In genomic region chr16:94365435-94365834, GRCm38 (mm10) we compare ENCODE assay signal across 17 mouse cellular contexts.
"Had no signal": no experiment of that assay in that cellular context is flagged by ENCODE, and none has a peak within 500 bp of the region (broad histone marks: within the 10 kb centered on the region; RNA-seq: fewer than 3 reads in every experiment).

No protein-coding gene starts in this region.

- H3K36me3 ChIP-seq: stomach, embryonic 15.5 days had no signal

- DNase-seq: retina, postnatal 1 day; right cerebral cortex, adult 18-20 months; right cerebral cortex, postnatal 14 days; right cerebral cortex, postnatal 25 days; right cerebral cortex, postnatal 4 days; spleen, adult 18-20 months; thymus, adult 18-20 months; thymus, adult 2 months; thymus, postnatal 14 days; thymus, postnatal 25 days; thymus, postnatal 36 days; thymus, postnatal 4 days had no signal

- H3K27ac ChIP-seq: neural tube, embryonic 12.5 days; neural tube, embryonic 13.5 days; neural tube, embryonic 15.5 days; stomach, embryonic 15.5 days; stomach, postnatal 0 days had no signal

- H3K9me3 ChIP-seq: neural tube, embryonic 12.5 days; neural tube, embryonic 13.5 days; neural tube, embryonic 15.5 days; stomach, embryonic 15.5 days had no signal

- H3K4me3 ChIP-seq: neural tube, embryonic 12.5 days; neural tube, embryonic 13.5 days; neural tube, embryonic 15.5 days; stomach, embryonic 15.5 days had no signal

- H3K9ac ChIP-seq: neural tube, embryonic 12.5 days; neural tube, embryonic 13.5 days; neural tube, embryonic 15.5 days; stomach, embryonic 15.5 days had no signal

- H3K27me3 ChIP-seq: neural tube, embryonic 12.5 days; neural tube, embryonic 13.5 days; neural tube, embryonic 15.5 days; stomach, embryonic 15.5 days had no signal

- H3K4me2 ChIP-seq: neural tube, embryonic 12.5 days; neural tube, embryonic 13.5 days; neural tube, embryonic 15.5 days; stomach, embryonic 15.5 days had no signal
